16 mouse cellular contexts compared by ENCODE assay signal in genomic region chr10:102191646-102192045, GRCm38 (mm10).
"Had no signal": no experiment of that assay in that cellular context is flagged by ENCODE, and none has a peak within 500 bp of the region (broad histone marks: within the 10 kb centered on the region; RNA-seq: fewer than 3 reads in every experiment).

No protein-coding gene starts in this region.

- H3K27ac ChIP-seq: neural tube, embryonic 13.5 days; neural tube, embryonic 15.5 days; stomach, embryonic 15.5 days; stomach, postnatal 0 days had no signal

- H3K27me3 ChIP-seq: neural tube, embryonic 13.5 days; neural tube, embryonic 15.5 days; stomach, embryonic 15.5 days had no signal

- H3K4me1 ChIP-seq: neural tube, embryonic 13.5 days; neural tube, embryonic 15.5 days; stomach, embryonic 15.5 days had no signal

- H3K36me3 ChIP-seq: neural tube, embryonic 13.5 days; neural tube, embryonic 15.5 days; stomach, embryonic 15.5 days had no signal

- DNase-seq: retina, postnatal 1 day; right cerebral cortex, adult 18-20 months; right cerebral cortex, postnatal 14 days; right cerebral cortex, postnatal 25 days; right cerebral cortex, postnatal 4 days; spleen, adult 18-20 months; thymus, adult 18-20 months; thymus, adult 2 months; thymus, postnatal 14 days; thymus, postnatal 25 days; thymus, postnatal 36 days; thymus, postnatal 4 days had no signal

- H3K9ac ChIP-seq: neural tube, embryonic 13.5 days; neural tube, embryonic 15.5 days; stomach, embryonic 15.5 days had no signal

- H3K9me3 ChIP-seq: neural tube, embryonic 13.5 days; neural tube, embryonic 15.5 days; stomach, embryonic 15.5 days had no signal

- H3K4me2 ChIP-seq: neural tube, embryonic 13.5 days; neural tube, embryonic 15.5 days; stomach, embryonic 15.5 days had no signal

- H3K4me3 ChIP-seq: neural tube, embryonic 13.5 days; neural tube, embryonic 15.5 days; stomach, embryonic 15.5 days had no signal
